10 mouse cellular contexts compared by ENCODE assay signal in the genomic region with DNA sequence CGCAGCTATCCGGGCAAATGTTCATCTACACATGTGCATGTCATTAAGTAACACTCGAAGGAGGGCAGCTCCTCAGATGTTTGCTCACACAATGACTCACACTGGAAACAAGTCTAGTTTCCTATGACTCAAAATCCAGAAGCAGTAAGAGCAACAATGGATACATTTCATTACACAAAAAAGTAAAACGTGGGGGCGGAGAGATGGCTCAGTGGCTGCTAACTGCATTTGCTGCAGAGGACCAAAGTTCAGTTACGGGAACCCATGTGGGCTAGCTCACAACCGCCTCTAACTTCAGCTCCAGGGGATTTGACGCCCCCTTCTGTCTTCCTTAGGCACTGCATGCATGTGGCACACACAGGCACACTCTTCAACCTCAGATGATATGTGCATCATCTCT. TPM values are rescaled to one million over a fixed set of nuclear protein-coding genes. Genes with fewer than 3 reads are reported as not detected.
A peak's percentile ranks its signal among the peaks of the same experiment; 100 is the strongest.
DNase-seq lines count a peak whose midpoint lies in the region; ATAC-seq lines count a peak whose summit lies in the region.
"Had no signal": no experiment of that assay in that cellular context is flagged by ENCODE, and none has a peak within 500 bp of the region (broad histone marks: within the 10 kb centered on the region; RNA-seq: fewer than 3 reads in every experiment).

No protein-coding gene starts in this region.

- H3K36me3 ChIP-seq in neural tube, embryonic 15.5 days, result no peaks in the 10 kb centered on the region

- H3K4me3 ChIP-seq in neural tube, embryonic 15.5 days (replicated peaks), result no peak overlapping the region

- intact Hi-C loops in heart, postnatal 10 days (cut with DNase I), result loop anchor here (5.0 to 10.0 kb wide), 4 partner anchors 122 to 595 kb away; partner anchors contain the start of gene Adamts2

- DNase-seq in heart, postnatal 10 days, result peak; percentile 20 to 50
- no peak for DNase-seq in heart, adult 18-20 months
- peak; percentile 21 for DNase-seq in thymus, postnatal 14 days
- no peak for DNase-seq in thymus, postnatal 10 days (ENCODE audit: low spot score in 2 of 2)
- peak; percentile 25 to 42 for DNase-seq in adrenal gland, postnatal 36 days
- DNase-seq in thymus, postnatal 4 days, result peak; percentile 50
- no peak for DNase-seq in layer of hippocampus, adult 8-10 months (ENCODE audit: low spot score in 2 of 2)
- DNase-seq: cerebellum, adult 8-10 months; kidney, adult 9 months had no signal

- H3K4me1 ChIP-seq in neural tube, embryonic 15.5 days, result no peaks in the 10 kb centered on the region

- 68% methylated on average over 8 of the region's 8 CpGs for WGBS in neural tube, embryonic 15.5 days

- no peaks in the 10 kb centered on the region for H3K27me3 ChIP-seq in neural tube, embryonic 15.5 days (replicated peaks)

- H3K9me3 ChIP-seq in neural tube, embryonic 15.5 days (replicated peaks), result no peaks in the 10 kb centered on the region

- no peak overlapping the region for H3K27ac ChIP-seq in neural tube, embryonic 15.5 days (replicated peaks)

- H3K4me2 ChIP-seq in neural tube, embryonic 15.5 days, result no peak overlapping the region

- no peak overlapping the region for H3K9ac ChIP-seq in neural tube, embryonic 15.5 days (replicated peaks)

- no peak for ATAC-seq in neural tube, embryonic 15.5 days (ENCODE audit: low FRiP score)

RNA-seq across cellular contexts. Expression of gene Rufy1, which starts 8.9 kb away (rescaled TPM):
- 10 to 100 TPM; 25.8 to 33.1 TPM for total RNA-seq in heart, postnatal 10 days (2021)
- 10 to 100 TPM; 28.3 to 35.5 TPM for total RNA-seq in heart, adult 18-20 months (2021)
- 10 to 100 TPM; 38.2 to 39.8 TPM for total RNA-seq in adrenal gland, postnatal 36 days (2021)
- total RNA-seq in layer of hippocampus, adult 8-10 months (2022), result 10 to 100 TPM; 29.6 to 33.1 (median 32.7) TPM
- 21.8 and 25.1 TPM in 2 replicates for polyA plus RNA-seq in neural tube, embryonic 15.5 days (2015; fragmentation: Nextera tagmentation; extraction: Ambion mirVana)

Comparison
In these comparisons a context has a peak if more than half of its experiments do, and no peak if none do; other contexts are left out.
1. DNase-seq: peak in heart, postnatal 10 days (2 of 2), thymus, postnatal 14 days (single experiment), adrenal gland, postnatal 36 days (2 of 2) and thymus, postnatal 4 days (single experiment); none in heart, adult 18-20 months (0 of 2), thymus, postnatal 10 days (0 of 2) and layer of hippocampus, adult 8-10 months (0 of 2).